10 mouse cellular contexts compared by ENCODE assay signal in genomic region chr4:115761206-115761605, GRCm38 (mm10). TPM values are rescaled to one million over a fixed set of nuclear protein-coding genes. Genes with fewer than 3 reads are reported as not detected.
A peak's percentile ranks its signal among the peaks of the same experiment; 100 is the strongest.
DNase-seq lines count a peak whose midpoint lies in the region; ATAC-seq and TF ChIP-seq lines count a peak whose summit lies in the region.
"Had no signal": no experiment of that assay in that cellular context is flagged by ENCODE, and none has a peak within 500 bp of the region (broad histone marks: within the 10 kb centered on the region; RNA-seq: fewer than 3 reads in every experiment).

No protein-coding gene starts in this region.

- H3K36me3 ChIP-seq in midbrain, postnatal 0 days (ENCODE audit: insufficient read depth, low read length) = peaks cover 37% of the 10 kb centered on the region
- H3K36me3 ChIP-seq in midbrain, embryonic 10.5 days = peaks cover 92% of the 10 kb centered on the region
- H3K36me3 ChIP-seq in embryonic facial prominence, embryonic 15.5 days = peaks cover 49% of the 10 kb centered on the region

- H3K27ac ChIP-seq in gastrocnemius, adult 2 months = no peak overlapping the region
- H3K27ac ChIP-seq in midbrain, postnatal 0 days (ENCODE audit: low read depth, low read length) = no peak overlapping the region
- H3K27ac ChIP-seq in midbrain, embryonic 10.5 days (replicated peaks) = no peak overlapping the region
- peak overlapping the region; percentile 65 for H3K27ac ChIP-seq in embryonic facial prominence, embryonic 15.5 days (replicated peaks)
- H3K27ac ChIP-seq: liver, embryonic 14.5 days; stomach, postnatal 0 days had no signal

- intact Hi-C loops in gastrocnemius, adult 2 months (cut with DNase I) = loop anchor here (2.0 kb wide), 1 partner anchor 30 kb away; no protein-coding TSS in a partner anchor
- intact Hi-C loops in gastrocnemius, postnatal 14 days (cut with DNase I; ENCODE audit: low total_unique reads) = no loop called here

- H3K9ac ChIP-seq in midbrain, postnatal 0 days (replicated peaks; ENCODE audit: low read length, poor library complexity, severe bottlenecking) = no peak overlapping the region
- no peak overlapping the region for H3K9ac ChIP-seq in embryonic facial prominence, embryonic 15.5 days
- H3K9ac ChIP-seq: liver, embryonic 14.5 days had no signal

- H3K9me3 ChIP-seq in midbrain, postnatal 0 days (ENCODE audit: low read length) = no peaks in the 10 kb centered on the region
- H3K9me3 ChIP-seq in midbrain, embryonic 10.5 days (replicated peaks) = no peaks in the 10 kb centered on the region
- H3K9me3 ChIP-seq in embryonic facial prominence, embryonic 15.5 days (replicated peaks) = no peaks in the 10 kb centered on the region

- TF ChIP-seq CTCF in gastrocnemius, adult 2 months (IDR thresholded peaks at IDR 0.05) = no peak
- no peak for TF ChIP-seq CTCF in midbrain, postnatal 0 days (IDR thresholded peaks at IDR 0.05)

- no peaks in the 10 kb centered on the region for H3K27me3 ChIP-seq in midbrain, postnatal 0 days (ENCODE audit: insufficient read depth, low read length)
- no peaks in the 10 kb centered on the region for H3K27me3 ChIP-seq in midbrain, embryonic 10.5 days (ENCODE audit: low read depth, poor library complexity, severe bottlenecking)
- no peaks in the 10 kb centered on the region for H3K27me3 ChIP-seq in embryonic facial prominence, embryonic 15.5 days

- no peak for ATAC-seq in midbrain, postnatal 0 days (ENCODE audit: low FRiP score)
- peak; percentile 78 for ATAC-seq in embryonic facial prominence, embryonic 15.5 days (ENCODE audit: insufficient number of reproducible peaks, low FRiP score, low TSS enrichment, low read depth)
- no peak for ATAC-seq in inflammation-experienced regulatory T-cells, adult 6 months

- peak; percentile 48 for DNase-seq in gastrocnemius, adult 2 months
- no peak for DNase-seq in gastrocnemius, postnatal 14 days
- peak; percentile 31 for DNase-seq in midbrain, postnatal 0 days (ENCODE audit: low spot score)
- no peak for DNase-seq in midbrain, embryonic 10.5 days (ENCODE audit: low spot score)
- DNase-seq in lung, postnatal 10 days = peak; percentile 77
- no peak for DNase-seq in urinary bladder, postnatal 25 days (ENCODE audit: low spot score)

- no peaks in the 10 kb centered on the region for H3K4me1 ChIP-seq in midbrain, postnatal 0 days (ENCODE audit: insufficient read depth, low read length)
- H3K4me1 ChIP-seq in midbrain, embryonic 10.5 days = no peaks in the 10 kb centered on the region
- H3K4me1 ChIP-seq in embryonic facial prominence, embryonic 15.5 days = peaks cover 10% of the 10 kb centered on the region; the same call in 1 of the 2 replicates

- no peak overlapping the region for H3K4me3 ChIP-seq in gastrocnemius, adult 2 months
- no peak overlapping the region for H3K4me3 ChIP-seq in midbrain, postnatal 0 days (ENCODE audit: low read depth, low read length)
- H3K4me3 ChIP-seq in midbrain, embryonic 10.5 days = no peak overlapping the region
- no peak overlapping the region for H3K4me3 ChIP-seq in embryonic facial prominence, embryonic 15.5 days (replicated peaks)

- no peak overlapping the region for H3K4me2 ChIP-seq in midbrain, postnatal 0 days (ENCODE audit: low read depth, low read length, poor library complexity, severe bottlenecking)
- no peak overlapping the region for H3K4me2 ChIP-seq in embryonic facial prominence, embryonic 15.5 days (replicated peaks)

- 46% methylated on average over 3 of the region's 3 CpGs for WGBS in midbrain, postnatal 0 days
- WGBS in midbrain, embryonic 10.5 days = 79% methylated on average over 3 of the region's 3 CpGs
- 25% methylated on average over 3 of the region's 3 CpGs for WGBS in embryonic facial prominence, embryonic 15.5 days

RNA-seq across cellular contexts. Expression of gene Tex38, which starts 19.6 kb away (rescaled TPM):
- total RNA-seq in gastrocnemius, adult 2 months (2021) = 1 to 10 TPM; 2.3 to 2.8 TPM
- total RNA-seq in gastrocnemius, postnatal 14 days (2021) = 1 to 10 TPM in 1 of 2 experiments, under 1 TPM in 1; 0.80 to 1.5 TPM
- 0.49 and 1.2 TPM in 2 replicates for total RNA-seq in midbrain, postnatal 0 days (2014; rRNA removed)
- polyA plus RNA-seq in midbrain, postnatal 0 days (2015; fragmentation: Nextera tagmentation; extraction: Ambion mirVana) = 0.87 and 0.93 TPM in 2 replicates
- 0.17 and 0.25 TPM in 2 replicates for polyA plus RNA-seq in midbrain, embryonic 10.5 days (2016; fragmentation: Nextera tagmentation; extraction: Ambion mirVana)
- 0.35 TPM in 2 replicates for polyA plus RNA-seq in embryonic facial prominence, embryonic 15.5 days (2015; fragmentation: Nextera tagmentation; extraction: Ambion mirVana)
- 1 to 10 TPM in 1 of 3 experiments, not detected in 2; 1.0 TPM for polyA plus RNA-seq in inflammation-experienced regulatory T-cells, adult 6 months (2017; shearing (Covaris generic))

RNA-seq across cellular contexts. Expression of gene Atpaf1, which starts 23.4 kb away (rescaled TPM):
- total RNA-seq in gastrocnemius, adult 2 months (2021) = 10 to 100 TPM; 46.9 to 70.1 TPM
- 10 to 100 TPM; 31.2 to 42.1 TPM for total RNA-seq in gastrocnemius, postnatal 14 days (2021)
- total RNA-seq in midbrain, postnatal 0 days (2014; rRNA removed) = 25.9 and 40.0 TPM in 2 replicates
- polyA plus RNA-seq in midbrain, postnatal 0 days (2015; fragmentation: Nextera tagmentation; extraction: Ambion mirVana) = 37.8 and 38.7 TPM in 2 replicates
- polyA plus RNA-seq in midbrain, embryonic 10.5 days (2016; fragmentation: Nextera tagmentation; extraction: Ambion mirVana) = 50.0 and 53.8 TPM in 2 replicates
- polyA plus RNA-seq in embryonic facial prominence, embryonic 15.5 days (2015; fragmentation: Nextera tagmentation; extraction: Ambion mirVana) = 49.6 and 51.1 TPM in 2 replicates
- polyA plus RNA-seq in inflammation-experienced regulatory T-cells, adult 6 months (2017; shearing (Covaris generic)) = 10 to 100 TPM; 17.7 to 20.9 (median 19.0) TPM

RNA-seq across cellular contexts. Expression of gene Efcab14, which starts 23.7 kb away (rescaled TPM):
- 10 to 100 TPM; 35.7 to 49.5 TPM for total RNA-seq in gastrocnemius, adult 2 months (2021)
- total RNA-seq in gastrocnemius, postnatal 14 days (2021) = 10 to 100 TPM; 25.0 to 27.2 TPM
- total RNA-seq in midbrain, postnatal 0 days (2014; rRNA removed) = 16.7 and 17.2 TPM in 2 replicates
- polyA plus RNA-seq in midbrain, postnatal 0 days (2015; fragmentation: Nextera tagmentation; extraction: Ambion mirVana) = 13.2 and 16.2 TPM in 2 replicates
- 34.4 and 34.8 TPM in 2 replicates for polyA plus RNA-seq in midbrain, embryonic 10.5 days (2016; fragmentation: Nextera tagmentation; extraction: Ambion mirVana)
- 41.1 and 45.7 TPM in 2 replicates for polyA plus RNA-seq in embryonic facial prominence, embryonic 15.5 days (2015; fragmentation: Nextera tagmentation; extraction: Ambion mirVana)
- polyA plus RNA-seq in inflammation-experienced regulatory T-cells, adult 6 months (2017; shearing (Covaris generic)) = 10 to 100 TPM; 41.0 to 50.5 (median 41.1) TPM

Comparison
In these comparisons a context has a peak if more than half of its experiments do, and no peak if none do; other contexts are left out.
1. DNase-seq: peak in gastrocnemius, adult 2 months (single experiment), midbrain, postnatal 0 days (single experiment) and lung, postnatal 10 days (single experiment); none in gastrocnemius, postnatal 14 days (single experiment), midbrain, embryonic 10.5 days (single experiment) and urinary bladder, postnatal 25 days (single experiment).